Mouse (Mus musculus) MEL (cell line): ENCODE measurements around the gene Gli1. TPM values are rescaled to one million over a fixed set of nuclear protein-coding genes. Genes with fewer than 3 reads are reported as not detected.

Experiments used
- DNase-seq: peaks from one replicate; pipeline ENCODE4 v3.0.0; 2011; ENCODE audit warnings: low read depth, low spot score
- H3K27ac ChIP-seq: 2 replicates; pipeline ENCODE4 v1.5.1; 2012; ENCODE audit warnings: low read depth, mild to moderate bottlenecking, control low read depth, low read length, moderate library complexity; ENCODE audit not compliant: control insufficient read depth
- H3K27me3 ChIP-seq, 2 experiments: fragments of 150-350 bp in 1 of 2; sonication (generic) in 1 of 2; 2 replicates each; pipeline ENCODE4 v1.6.1; 2012; ENCODE audit warnings: low read length in 2 of 2, mild to moderate bottlenecking in 2 of 2, improper control_type of control experiment in 1 of 2, moderate library complexity in 1 of 2; ENCODE audit not compliant: insufficient read depth in 2 of 2, control insufficient read depth in 1 of 2
- H3K36me3 ChIP-seq, 2 experiments: 2 replicates each; pipeline ENCODE4 v1.6.1; 2012 to 2014; ENCODE audit warnings: low read length in 2 of 2, improper control_type of control experiment in 1 of 2, inconsistent platforms in 1 of 2, mild to moderate bottlenecking in 1 of 2; ENCODE audit not compliant: insufficient read depth in 2 of 2, control insufficient read depth in 1 of 2
- H3K4me1 ChIP-seq, 2 experiments: fragments of 150-350 bp in 1 of 2; sonication (generic) in 1 of 2; 2 replicates each; pipeline ENCODE4 v1.6.1; 2012; ENCODE audit warnings: low read length in 2 of 2, improper control_type of control experiment in 1 of 2, mild to moderate bottlenecking in 1 of 2; ENCODE audit not compliant: insufficient read depth in 2 of 2, control insufficient read depth in 1 of 2
- H3K4me3 ChIP-seq, 2 experiments: fragments of 150-350 bp in 1 of 2; sonication (generic) in 1 of 2; 2 replicates each; pipeline ENCODE4 v1.5.1; 2012; ENCODE audit warnings: low read depth in 2 of 2, low read length in 2 of 2, mild to moderate bottlenecking in 2 of 2, moderate library complexity in 2 of 2, control low read depth in 1 of 2, improper control_type of control experiment in 1 of 2; ENCODE audit not compliant: control insufficient read depth in 1 of 2, insufficient read depth in 1 of 2
- H3K79me2 ChIP-seq: 2 replicates; pipeline ENCODE4 v1.6.1; 2012; ENCODE audit warnings: mild to moderate bottlenecking, low read length, moderate library complexity; ENCODE audit not compliant: control insufficient read depth, poor library complexity, insufficient read depth
- H3K9ac ChIP-seq: 2 replicates; pipeline ENCODE4 v1.6.1; 2012; ENCODE audit warnings: low read depth, mild to moderate bottlenecking, control low read depth, low read length, moderate library complexity; ENCODE audit not compliant: control insufficient read depth, poor library complexity, severe bottlenecking
- H3K9me3 ChIP-seq: fragments of 150-350 bp; sonication (generic); replicated peaks from 2 replicates; pipeline ENCODE4 v1.6.1; 2012; ENCODE audit warnings: mild to moderate bottlenecking, low read length, improper control_type of control experiment, moderate library complexity; ENCODE audit not compliant: insufficient read depth
- CHD1 ChIP-seq: IDR thresholded peaks from 2 replicates; pipeline ENCODE4 v1.6.1; 2012; ENCODE audit warnings: low read depth, mild to moderate bottlenecking, inconsistent platforms, low read length, improper control_type of control experiment
- CHD2 ChIP-seq: IDR thresholded peaks from 2 replicates; pipeline ENCODE4 v1.6.1; 2011; ENCODE audit warnings: low read length, improper control_type of control experiment
- CTCF ChIP-seq, 3 experiments: IDR thresholded peaks in 2 of 3; conservative IDR thresholded peaks in 1 of 3; 2 replicates each; pipeline ENCODE4 v1.5.1; 2011 to 2012; ENCODE audit warnings: low read length in 3 of 3, low read depth in 2 of 3, mild to moderate bottlenecking in 2 of 3, improper control_type of control experiment in 1 of 3, inconsistent platforms in 1 of 3, mixed read lengths in 1 of 3, moderate library complexity in 1 of 3; ENCODE audit not compliant: control insufficient read depth in 1 of 3, insufficient read depth in 1 of 3, poor library complexity in 1 of 3, severe bottlenecking in 1 of 3
- E2F4 ChIP-seq: IDR thresholded peaks from 2 replicates; pipeline ENCODE4 v1.6.1; 2011; ENCODE audit warnings: low read depth, low read length, improper control_type of control experiment, borderline replicate concordance
- ELF1 ChIP-seq: IDR thresholded peaks from 2 replicates; pipeline ENCODE4 v1.6.1; 2014; ENCODE audit warnings: low read depth, mild to moderate bottlenecking, inconsistent platforms, low read length, improper control_type of control experiment, moderate library complexity
- GATA1 ChIP-seq: IDR thresholded peaks from 2 replicates; pipeline ENCODE4 v1.6.1; 2011; ENCODE audit warnings: low read depth, low read length, improper control_type of control experiment
- MXI1 ChIP-seq: IDR thresholded peaks from 2 replicates; pipeline ENCODE4 v1.6.1; 2011; ENCODE audit warnings: mild to moderate bottlenecking, low read depth, low read length, improper control_type of control experiment
- MYC ChIP-seq: IDR thresholded peaks from 2 replicates; pipeline ENCODE4 v1.6.1; 2011; ENCODE audit warnings: low read depth, mild to moderate bottlenecking, low read length, improper control_type of control experiment, moderate library complexity
- NELFE ChIP-seq: IDR thresholded peaks from 2 replicates; pipeline ENCODE4 v1.6.1; 2011; ENCODE audit warnings: low read depth, low read length, improper control_type of control experiment
- POLR2AphosphoS5 ChIP-seq: IDR thresholded peaks from 2 replicates; pipeline ENCODE4 v1.6.1; 2012; ENCODE audit warnings: low read depth, borderline replicate concordance, mild to moderate bottlenecking, inconsistent platforms, low read length, moderate library complexity, mixed read lengths
- SMC3 ChIP-seq: IDR thresholded peaks from 2 replicates; pipeline ENCODE4 v1.6.1; 2011; ENCODE audit warnings: low read depth, low read length, improper control_type of control experiment
- TBP ChIP-seq: IDR thresholded peaks from 2 replicates; pipeline ENCODE4 v1.8.0; 2011; ENCODE audit warnings: low read depth, low read length, improper control_type of control experiment
- TCF12 ChIP-seq: IDR thresholded peaks from 2 replicates; pipeline ENCODE4 v1.6.1; 2014; ENCODE audit warnings: low read depth, mild to moderate bottlenecking, inconsistent platforms, low read length, improper control_type of control experiment, moderate library complexity
- USF1 ChIP-seq: IDR thresholded peaks from 2 replicates; pipeline ENCODE4 v1.6.1; 2014; ENCODE audit warnings: low read depth, mild to moderate bottlenecking, inconsistent platforms, low read length, improper control_type of control experiment, moderate library complexity
- USF2 ChIP-seq, 2 experiments: IDR thresholded peaks; 2 replicates each; pipeline ENCODE4 v1.6.1; 2011 to 2012; ENCODE audit warnings: improper control_type of control experiment in 2 of 2, low read length in 2 of 2, borderline replicate concordance in 1 of 2, inconsistent platforms in 1 of 2, low read depth in 1 of 2, mild to moderate bottlenecking in 1 of 2; ENCODE audit not compliant: insufficient read depth in 1 of 2
- ZC3H11A ChIP-seq: IDR thresholded peaks from 2 replicates; pipeline ENCODE4 v1.6.1; 2012; ENCODE audit warnings: low read depth, mild to moderate bottlenecking, inconsistent platforms, low read length, improper control_type of control experiment
- ZMIZ1 ChIP-seq: IDR thresholded peaks from 2 replicates; pipeline ENCODE4 v1.6.1; 2012; ENCODE audit warnings: low read depth, mild to moderate bottlenecking, inconsistent platforms, low read length, improper control_type of control experiment, moderate library complexity
- polyA plus RNA-seq, 2 experiments: library from polyadenylated mRNA; stranded (reverse) in 1 of 2; unstranded in 1 of 2; fragments of >175 nt in 1 of 2; fragments of >200 nt in 1 of 2; gene quantifications; 2 replicates each; pipeline versions ENCODE4 v1.2.1 to v1.2.4; 2012; ENCODE audit warnings: low replicate concordance in 2 of 2, low read depth in 1 of 2; ENCODE audit not compliant: insufficient read length in 2 of 2, insufficient read depth in 1 of 2, missing spikeins in 1 of 2
- total RNA-seq: library from RNA; depleted of rRNA; stranded (reverse); fragments of 300-350 nt; gene quantifications from 2 replicates; pipeline ENCODE4 v1.2.3, GENCODE M21; 2012

The Gli1 gene
- total and polyA plus RNA-seq, 3 experiments, result 1.3 to 8.0 TPM; not detected in 1

DNA sequence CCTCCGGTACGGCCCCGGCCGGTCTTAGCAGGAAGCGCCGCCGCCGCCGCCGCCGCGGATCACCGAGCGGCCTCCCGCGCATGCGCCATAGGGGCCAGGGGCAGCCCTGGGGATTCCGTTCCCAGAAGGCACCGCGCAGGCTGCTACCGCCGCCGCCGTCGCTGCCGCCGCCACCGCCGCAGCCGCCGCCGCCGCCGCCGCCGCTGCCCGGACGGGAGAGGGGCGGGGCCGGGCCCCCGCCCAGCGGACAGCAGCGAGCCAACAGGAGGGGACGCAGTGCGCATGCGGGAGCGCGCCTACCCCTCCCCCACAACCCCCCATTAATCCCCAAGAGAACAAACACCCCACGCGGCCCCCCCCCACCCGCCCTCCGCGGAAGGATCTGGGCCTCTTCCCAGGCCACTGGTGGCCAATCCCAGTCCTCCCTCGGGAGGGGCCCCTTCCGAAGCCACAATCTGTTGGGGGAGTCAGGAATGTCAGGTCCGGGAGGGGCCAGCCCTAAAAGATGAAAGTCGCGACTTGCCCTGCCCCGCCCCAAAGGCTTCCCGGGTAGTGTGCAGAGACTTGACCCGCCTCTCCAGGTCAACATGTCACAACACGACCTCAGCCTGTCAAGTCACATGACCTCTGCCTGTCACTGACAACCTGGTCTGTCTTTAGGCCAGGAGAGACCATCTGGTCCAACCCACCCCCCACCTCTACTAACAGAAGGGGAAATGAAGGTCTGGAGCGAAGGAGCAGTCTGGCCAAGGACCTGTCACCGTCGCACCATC, 52.8 kb downstream of the Gli1 start, which contains the start of gene Mbd6 (continued):
- TF ChIP-seq CTCF (IDR thresholded peaks at IDR 0.05 in 2 of 3, conservative IDR thresholded peaks at IDR 0.05 in 1 of 3; ENCODE audit: control insufficient read depth in 1 of 3, insufficient read depth in 1 of 3, low read depth in 2 of 3, low read length in 3 of 3, poor library complexity in 1 of 3, severe bottlenecking in 1 of 3) (no peak), TCF12 (peak; percentile 49), CHD2 (no peak), E2F4 (no peak), ZMIZ1 (no peak; the same call in 1 of the 2 replicates), NELFE (peak; percentile 26; the same call in 1 of the 2 replicates), GATA1 (no peak), MYC (0 out of 2 replicates have a peak, but pooled peaks have one; percentile 41), USF1 (peak; percentile 95)

DNA sequence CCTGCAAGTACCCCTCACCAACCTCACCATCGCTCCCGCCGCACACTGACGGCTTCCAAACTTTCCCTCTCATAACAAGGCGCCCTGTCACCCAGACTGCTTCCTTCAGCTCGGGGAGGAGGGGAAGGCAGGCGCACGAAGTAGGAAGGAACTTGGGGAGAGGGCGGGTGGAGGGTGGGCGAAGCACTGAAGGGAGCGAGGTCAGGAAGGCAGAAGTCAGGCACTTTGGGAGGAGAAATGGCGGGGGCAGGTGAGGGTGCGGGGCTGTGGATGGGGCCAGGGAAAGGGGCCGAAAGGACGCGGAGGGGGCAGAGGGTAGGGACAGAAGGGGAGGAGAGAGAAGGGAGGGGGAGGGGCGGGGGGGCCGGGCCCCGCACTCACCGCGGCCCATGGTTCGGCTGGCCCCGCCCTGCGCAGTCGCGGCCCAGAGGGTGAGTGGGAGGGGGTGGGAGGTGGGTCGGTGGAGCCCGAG, 53.4 kb downstream of the Gli1 start:
- peaks cover 4 to 16% of the 10 kb centered on the region in 2 experiments; a peak in 3 of 4 replicates for H3K36me3 ChIP-seq
- no peaks in the 10 kb centered on the region for H3K9me3 ChIP-seq
- TF ChIP-seq CTCF (IDR thresholded peaks at IDR 0.05 in 2 of 3, conservative IDR thresholded peaks at IDR 0.05 in 1 of 3; ENCODE audit: control insufficient read depth in 1 of 3, insufficient read depth in 1 of 3, low read depth in 2 of 3, low read length in 3 of 3, poor library complexity in 1 of 3, severe bottlenecking in 1 of 3) (no peak), MXI1 (peak; percentile 40)
- DNase-seq, result peak; percentile 86
- peaks cover 0 to 19% of the 10 kb centered on the region in 2 experiments; a peak in 2 of 4 replicates for H3K4me1 ChIP-seq
- H3K4me3 ChIP-seq, result peak overlapping the region; percentile 75 to 91
- peak overlapping the region; percentile 89 for H3K27ac ChIP-seq
- H3K9ac ChIP-seq, result peak overlapping the region; percentile 93
- no peaks in the 10 kb centered on the region for H3K27me3 ChIP-seq
- peaks cover 70% of the 10 kb centered on the region for H3K79me2 ChIP-seq

DNA sequence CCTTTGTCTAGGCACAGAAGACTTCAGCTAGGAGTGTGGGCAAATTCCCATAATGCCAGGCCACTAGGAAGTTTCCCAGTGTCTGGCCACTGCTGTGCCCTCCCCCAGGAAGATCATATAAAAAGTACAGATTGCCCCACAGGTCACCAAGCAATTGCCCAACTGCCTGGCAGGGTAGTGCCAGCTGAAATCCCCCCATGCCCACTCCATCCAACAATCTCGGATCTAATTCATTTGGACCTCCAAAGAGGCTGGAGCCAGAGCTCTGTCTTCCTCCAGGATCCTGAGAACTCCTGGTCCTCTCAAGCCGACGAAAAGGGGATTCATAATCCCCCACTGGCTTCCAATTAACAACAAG, 53.9 kb downstream of the Gli1 start:
- H3K4me3 ChIP-seq, result peak overlapping the region; percentile 75 to 91
- no peak for DNase-seq
- no peaks in the 10 kb centered on the region for H3K9me3 ChIP-seq
- peaks cover 0 to 15% of the 10 kb centered on the region in 2 experiments; a peak in 2 of 4 replicates for H3K4me1 ChIP-seq
- peak overlapping the region; percentile 89 for H3K27ac ChIP-seq
- H3K36me3 ChIP-seq, result peaks cover 2 to 12% of the 10 kb centered on the region in 2 experiments; a peak in 3 of 4 replicates
- TF ChIP-seq TBP (0 out of 2 replicates have a peak, but pooled peaks have one; percentile 19), ZC3H11A (no peak), ZMIZ1 (peak; percentile 65), USF1 (no peak), CHD2 (0 out of 2 replicates have a peak, but pooled peaks have one; percentile 9), ELF1 (no peak), NELFE (0 out of 2 replicates have a peak, but pooled peaks have one; percentile 18), POLR2AphosphoS5 (no peak; the same call in 1 of the 2 replicates), USF2 (IDR thresholded peaks at IDR 0.05; ENCODE audit: borderline replicate concordance in 1 of 2, insufficient read depth in 1 of 2, low read depth in 1 of 2, low read length in 2 of 2) (no peak), SMC3 (0 out of 2 replicates have a peak, but pooled peaks have one; percentile 12), CHD1 (0 out of 2 replicates have a peak, but pooled peaks have one; percentile 53), MXI1 (peak; percentile 19; the same call in 1 of the 2 replicates)
- peak overlapping the region; percentile 93 for H3K9ac ChIP-seq
- H3K27me3 ChIP-seq, result no peaks in the 10 kb centered on the region
- peaks cover 65% of the 10 kb centered on the region for H3K79me2 ChIP-seq
